Mouse (Mus musculus) embryonic facial prominence, embryonic 14.5 days (tissue): Measurements from ENCODE around the gene L3mbtl4. TPM values are rescaled to one million over a fixed set of nuclear protein-coding genes. Genes with fewer than 3 reads are reported as not detected.
A peak's percentile ranks its signal among the peaks of the same experiment; 100 is the strongest.

Experiments
- ATAC-seq: fragments of 200-750 bp; cut with Nextera tagmentation; 2 replicates; pipeline ENCODE4 v1.8.0; 2017; ENCODE audit warnings: low read depth, moderate number of reproducible peaks, moderate TSS enrichment
- DNase-seq: peaks from one replicate; pipeline ENCODE4 v3.0.0-alpha.2; 2015; ENCODE audit warnings: low spot score
- H3K27ac ChIP-seq: fragments of 300-500 bp; sonication (generic); replicated peaks from 2 replicates; pipeline ENCODE4 v1.5.1; 2014; ENCODE audit warnings: low read depth, mild to moderate bottlenecking, low read length, moderate library complexity
- H3K27me3 ChIP-seq: fragments of 300-500 bp; sonication (generic); replicated peaks from 2 replicates; pipeline ENCODE4 v1.6.1; 2014; ENCODE audit warnings: low read length; ENCODE audit not compliant: control insufficient read depth, insufficient read depth
- H3K36me3 ChIP-seq: fragments of 300-500 bp; sonication (generic); 2 replicates; pipeline ENCODE4 v1.6.1; 2014; ENCODE audit warnings: low read length, mixed read lengths; ENCODE audit not compliant: control insufficient read depth, insufficient read depth
- H3K4me1 ChIP-seq: fragments of 300-500 bp; sonication (generic); 2 replicates; pipeline ENCODE4 v1.6.1; 2014; ENCODE audit warnings: antibody characterized with exemption, low read length; ENCODE audit not compliant: control insufficient read depth, insufficient read depth
- H3K4me2 ChIP-seq: fragments of 300-500 bp; sonication (generic); 2 replicates; pipeline ENCODE4 v1.6.1; 2014; ENCODE audit warnings: low read depth, mild to moderate bottlenecking, low read length, moderate library complexity, mixed read lengths
- H3K4me3 ChIP-seq: fragments of 300-500 bp; sonication (generic); 2 replicates; pipeline ENCODE4 v1.5.1; 2014; ENCODE audit warnings: low read depth, mild to moderate bottlenecking, low read length
- H3K9ac ChIP-seq: fragments of 300-500 bp; sonication (generic); 2 replicates; pipeline ENCODE4 v1.6.1; 2014; ENCODE audit warnings: low read depth, mild to moderate bottlenecking, low read length, moderate library complexity, mixed read lengths
- H3K9me3 ChIP-seq: fragments of 300-500 bp; sonication (generic); 2 replicates; pipeline ENCODE4 v1.6.1; 2016; ENCODE audit warnings: low read length; ENCODE audit not compliant: control insufficient read depth
- WGBS: fragments of 180-500 bp; shearing (Covaris S2); extraction: QIAGEN DNeasy Blood & Tissue Kit; methylation state at CpG from one replicate; pipeline ENCODE4 v1.1.7; 2014; 5-methylcytosine and 5-hydroxymethylcytosine counted together
- polyA plus RNA-seq: library from polyadenylated mRNA; unstranded; fragments of >200 nt; fragmentation: Nextera tagmentation; extraction: Ambion mirVana; gene quantifications from 2 replicates; pipeline ENCODE4 v1.2.1, GENCODE M21; 2014

The L3mbtl4 gene
- polyA plus RNA-seq, 1 experiment from 2014 or later: 0.22 TPM

GRCm38 (mm10) chr17:68629631-68630426 lies 356.2 kb downstream of the L3mbtl4 start:
- H3K4me2 ChIP-seq: no peak overlapping the region
- H3K4me1 ChIP-seq: peaks cover 4% of the 10 kb centered on the region; the same call in 1 of the 2 replicates
- H3K36me3 ChIP-seq: no peaks in the 10 kb centered on the region
- H3K4me3 ChIP-seq: no peak overlapping the region
- no peak overlapping the region for H3K27ac ChIP-seq
- no peaks in the 10 kb centered on the region for H3K27me3 ChIP-seq
- 27% methylated on average over 7 of the region's 7 CpGs for WGBS
- no peak overlapping the region for H3K9ac ChIP-seq
- peak; percentile 87 for ATAC-seq
- DNase-seq: peak; percentile 64
- no peaks in the 10 kb centered on the region for H3K9me3 ChIP-seq

DNA sequence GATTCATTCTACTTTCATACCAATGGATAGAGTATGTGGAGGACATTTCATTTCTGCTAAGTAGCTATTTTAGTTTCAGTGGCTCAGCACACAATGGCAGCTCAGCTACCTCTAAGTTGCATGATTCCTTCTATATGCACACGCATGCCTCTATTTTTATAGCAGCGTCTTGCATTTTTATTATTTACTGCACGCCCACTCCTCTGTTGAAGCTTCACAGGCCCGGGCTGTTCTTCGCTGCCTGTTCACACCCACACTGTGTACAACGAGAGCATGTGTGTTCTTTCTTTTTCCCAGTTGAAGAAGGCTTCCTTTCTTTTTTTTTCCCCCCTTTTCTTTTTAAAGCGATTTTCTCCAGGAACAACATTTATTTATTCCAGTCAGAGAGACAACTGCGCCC lies 357.8 kb downstream of the L3mbtl4 start:
- no peak overlapping the region for H3K4me2 ChIP-seq
- no peaks in the 10 kb centered on the region for H3K9me3 ChIP-seq
- no peaks in the 10 kb centered on the region for H3K36me3 ChIP-seq
- H3K27ac ChIP-seq: no peak overlapping the region
- H3K4me1 ChIP-seq: peaks cover 4% of the 10 kb centered on the region; the same call in 1 of the 2 replicates
- DNase-seq (no peak), ATAC-seq (no peak)
- no peak overlapping the region for H3K4me3 ChIP-seq
- 86% methylated on average over 8 of the region's 8 CpGs for WGBS
- H3K27me3 ChIP-seq: no peaks in the 10 kb centered on the region
- no peak overlapping the region for H3K9ac ChIP-seq

- ATAC-seq (no peak), DNase-seq (no peak)
- Histone ChIP-seq H3K36me3 (no peaks in the 10 kb centered on the region), H3K4me1 (no peaks in the 10 kb centered on the region), H3K9me3 (no peaks in the 10 kb centered on the region), H3K4me3 (no peak overlapping the region), H3K4me2 (no peak overlapping the region), H3K27ac (no peak overlapping the region), H3K9ac (no peak overlapping the region), H3K27me3 (no peaks in the 10 kb centered on the region)
- WGBS: 77% methylated on average over 6 of the region's 6 CpGs
These were observed 366.6 kb downstream of the L3mbtl4 start for GRCm38 (mm10) chr17:68640187-68640586.

- 72% methylated on average over 5 of the region's 5 CpGs for WGBS
- H3K4me3 ChIP-seq: no peak overlapping the region
- H3K4me2 ChIP-seq: no peak overlapping the region
- no peak overlapping the region for H3K27ac ChIP-seq
- no peaks in the 10 kb centered on the region for H3K4me1 ChIP-seq
- H3K36me3 ChIP-seq: no peaks in the 10 kb centered on the region
- no peak for DNase-seq
- H3K9ac ChIP-seq: no peak overlapping the region
- ATAC-seq: no peak
- H3K9me3 ChIP-seq: no peaks in the 10 kb centered on the region
- no peaks in the 10 kb centered on the region for H3K27me3 ChIP-seq
These were observed 369.0 kb downstream of the L3mbtl4 start for GRCm38 (mm10) chr17:68642521-68643088.

DNA sequence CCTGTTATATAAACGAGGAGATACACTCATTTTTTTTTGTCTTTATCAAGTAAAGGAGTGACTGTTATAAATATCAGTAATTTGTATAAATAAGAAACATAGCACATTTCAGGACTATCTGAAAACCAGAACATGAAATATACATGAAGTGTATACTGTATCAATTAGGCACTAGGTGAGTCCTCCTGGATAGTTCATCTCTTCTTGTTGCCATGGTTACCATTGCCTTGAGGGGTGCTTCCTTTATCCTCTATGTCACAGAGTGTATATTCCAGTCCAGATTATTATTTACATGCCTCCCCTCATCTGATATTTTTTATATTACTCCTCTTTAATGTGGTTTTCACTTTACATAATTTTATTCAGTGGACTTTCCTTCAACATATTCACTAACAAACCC lies 392.9 kb downstream of the L3mbtl4 start:
- Histone ChIP-seq H3K27ac (no peak overlapping the region), H3K9ac (no peak overlapping the region), H3K9me3 (no peaks in the 10 kb centered on the region), H3K27me3 (no peaks in the 10 kb centered on the region), H3K4me2 (no peak overlapping the region), H3K4me3 (no peak overlapping the region), H3K4me1 (no peaks in the 10 kb centered on the region), H3K36me3 (no peaks in the 10 kb centered on the region)
- ATAC-seq (no peak), DNase-seq (no peak)
- WGBS: 62% methylated on average over 1 of the region's 1 CpGs

DNA sequence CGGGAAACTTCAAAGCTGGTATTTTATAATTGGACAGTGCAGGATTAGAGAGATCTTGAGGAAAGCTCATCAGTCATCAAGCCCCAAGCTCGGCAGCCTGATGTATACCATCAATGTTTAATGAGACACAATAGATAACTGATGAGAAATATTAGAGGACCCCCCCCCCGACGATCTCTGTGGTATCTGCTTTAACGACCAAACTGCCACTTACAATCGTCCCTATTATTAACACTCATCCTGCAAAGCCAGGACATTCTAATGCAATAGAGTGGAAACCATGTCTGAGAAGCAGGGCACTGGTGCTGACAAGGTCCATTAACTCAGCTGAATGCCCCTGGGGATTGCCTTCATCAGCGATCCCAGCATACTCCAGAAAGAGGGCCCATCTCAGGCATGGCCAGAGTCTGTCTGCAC lies 398.5 kb downstream of the L3mbtl4 start:
- H3K9ac ChIP-seq: no peak overlapping the region
- no peak overlapping the region for H3K4me3 ChIP-seq
- no peaks in the 10 kb centered on the region for H3K4me1 ChIP-seq
- no peak overlapping the region for H3K27ac ChIP-seq
- H3K9me3 ChIP-seq: no peaks in the 10 kb centered on the region
- ATAC-seq (peak; percentile 67; the same call in 1 of the 2 replicates), DNase-seq (peak; percentile 55)
- H3K36me3 ChIP-seq: no peaks in the 10 kb centered on the region
- H3K27me3 ChIP-seq: no peaks in the 10 kb centered on the region
- H3K4me2 ChIP-seq: no peak overlapping the region
- 65% methylated on average over 7 of the region's 7 CpGs for WGBS

GRCm38 (mm10) chr17:68710701-68711100 lies 437.1 kb downstream of the L3mbtl4 start:
- Histone ChIP-seq H3K4me3 (no peak overlapping the region), H3K9me3 (no peaks in the 10 kb centered on the region), H3K27ac (no peak overlapping the region), H3K4me1 (no peaks in the 10 kb centered on the region), H3K36me3 (no peaks in the 10 kb centered on the region), H3K4me2 (no peak overlapping the region), H3K9ac (no peak overlapping the region), H3K27me3 (0 out of 2 replicates have a peak, but pooled peaks cover 3% of the 10 kb centered on the region)
- DNase-seq (peak; percentile 33), ATAC-seq (peak; percentile 44; the same call in 1 of the 2 replicates)
- 66% methylated on average over 5 of the region's 5 CpGs for WGBS

DNA sequence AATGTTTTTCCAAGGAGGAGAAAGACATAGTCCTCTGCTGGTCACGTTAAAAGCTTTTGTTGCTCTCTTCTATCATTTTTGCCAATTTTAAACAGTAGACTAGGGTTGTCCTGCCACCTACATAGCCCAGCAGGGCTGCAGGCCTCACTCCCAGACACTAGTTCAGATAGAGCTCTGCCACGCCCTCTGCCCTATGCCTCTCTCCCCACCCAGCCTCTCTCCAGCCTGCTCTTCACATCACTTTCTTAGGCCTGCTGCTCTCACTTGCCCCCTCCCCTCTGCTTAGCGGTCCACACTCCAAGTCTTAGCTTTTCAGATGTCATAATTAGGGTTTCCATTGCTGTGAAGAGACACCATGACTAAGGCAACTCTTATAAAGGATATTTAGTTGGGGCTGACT lies 437.8 kb downstream of the L3mbtl4 start:
- Histone ChIP-seq H3K9me3 (no peaks in the 10 kb centered on the region), H3K27me3 (0 out of 2 replicates have a peak, but pooled peaks cover 3% of the 10 kb centered on the region), H3K36me3 (no peaks in the 10 kb centered on the region), H3K27ac (no peak overlapping the region), H3K9ac (no peak overlapping the region), H3K4me2 (no peak overlapping the region), H3K4me3 (no peak overlapping the region), H3K4me1 (no peaks in the 10 kb centered on the region)
- WGBS: 81% methylated on average over 3 of the region's 3 CpGs
- no peak for ATAC-seq
- no peak for DNase-seq
